Mouse (Mus musculus) adrenal gland, postnatal 14 days (tissue): ENCODE data around the gene Nrp2. TPM values are rescaled to one million over a fixed set of nuclear protein-coding genes. Genes with fewer than 3 reads are reported as not detected.
A peak's percentile ranks its signal among the peaks of the same experiment; 100 is the strongest.

Experiments used
- DNase-seq: peaks from one replicate; pipeline ENCODE4 v3.0.0; 2021; ENCODE audit warnings: mixed read lengths
- long read RNA-seq, 2 experiments: library from polyadenylated mRNA; stranded (forward); transcript quantifications; one replicate each; pipeline ENCODE4 v2.0.0; 2021
- total RNA-seq: library from RNA; stranded (reverse); gene quantifications from 2 replicates; pipeline ENCODE4 v1.2.3, GENCODE M21; 2021

Nrp2 gene
- 43.7 and 46.6 TPM in 2 replicates for total RNA-seq
- long read RNA-seq, experiment 1, full-length matches to known transcripts, result 2 of 14 reads
- long read RNA-seq, experiment 1, partial matches to known transcripts, result 1 of 14 reads
- long read RNA-seq, experiment 1, other reads (novel, unspliced or antisense), result 11 of 14 reads
- long read RNA-seq, experiment 2, full-length matches to known transcripts, result 3 of 10 reads
- long read RNA-seq, experiment 2, partial matches to known transcripts, result 2 of 10 reads
- long read RNA-seq, experiment 2, other reads (novel, unspliced or antisense), result 5 of 10 reads

GRCm38 (mm10) chr1:62703158-62704116, at the start of gene Nrp2:
Nrp2 (plus strand) TSS chr1:62703285.
- peak; percentile 90 for DNase-seq

GRCm38 (mm10) chr1:62654436-62654835, 48.6 kb upstream of the Nrp2 start:
- no peak for DNase-seq

GRCm38 (mm10) chr1:62664960-62665645, 38.0 kb upstream of the Nrp2 start:
- DNase-seq, result peak; percentile 57

- peak; percentile 23 for DNase-seq
These were observed 37.0 kb upstream of the Nrp2 start for GRCm38 (mm10) chr1:62665771-62666730.

GRCm38 (mm10) chr1:62666780-62667179, 36.3 kb upstream of the Nrp2 start:
- DNase-seq, result no peak

- no peak for DNase-seq
These were observed 24.3 kb upstream of the Nrp2 start for GRCm38 (mm10) chr1:62678611-62679344.

- no peak for DNase-seq
These were observed 23.6 kb upstream of the Nrp2 start for GRCm38 (mm10) chr1:62679466-62679865.

GRCm38 (mm10) chr1:62682456-62683385, 20.4 kb upstream of the Nrp2 start:
- DNase-seq, result peak; percentile 27

GRCm38 (mm10) chr1:62683498-62683897, 19.6 kb upstream of the Nrp2 start:
- DNase-seq, result no peak

GRCm38 (mm10) chr1:62687511-62687910, 15.6 kb upstream of the Nrp2 start:
- DNase-seq, result no peak

- no peak for DNase-seq
These were observed 11.9 kb upstream of the Nrp2 start for GRCm38 (mm10) chr1:62691175-62691574.

- DNase-seq, result no peak
These were observed 6.6 kb upstream of the Nrp2 start for GRCm38 (mm10) chr1:62696312-62696982.

- DNase-seq, result peak; percentile 41
These were observed 6.1 kb upstream of the Nrp2 start for GRCm38 (mm10) chr1:62696983-62697341.

- no peak for DNase-seq
These were observed 5.7 kb upstream of the Nrp2 start for GRCm38 (mm10) chr1:62697353-62697752.

GRCm38 (mm10) chr1:62699801-62700200, 3.3 kb upstream of the Nrp2 start:
- no peak for DNase-seq

GRCm38 (mm10) chr1:62701065-62701921, 1.8 kb upstream of the Nrp2 start:
- peak; percentile 90 for DNase-seq

GRCm38 (mm10) chr1:62702743-62703142, 342 bp upstream of the Nrp2 start:
- peak; percentile 28 for DNase-seq
